Mouse (Mus musculus): Measurements from ENCODE around the gene Gm6899. TPM values are rescaled to one million over a fixed set of nuclear protein-coding genes. Genes with fewer than 3 reads are reported as not detected.

Gene Gm6899
- polyA plus RNA-seq, 1 experiment = not detected

DNA sequence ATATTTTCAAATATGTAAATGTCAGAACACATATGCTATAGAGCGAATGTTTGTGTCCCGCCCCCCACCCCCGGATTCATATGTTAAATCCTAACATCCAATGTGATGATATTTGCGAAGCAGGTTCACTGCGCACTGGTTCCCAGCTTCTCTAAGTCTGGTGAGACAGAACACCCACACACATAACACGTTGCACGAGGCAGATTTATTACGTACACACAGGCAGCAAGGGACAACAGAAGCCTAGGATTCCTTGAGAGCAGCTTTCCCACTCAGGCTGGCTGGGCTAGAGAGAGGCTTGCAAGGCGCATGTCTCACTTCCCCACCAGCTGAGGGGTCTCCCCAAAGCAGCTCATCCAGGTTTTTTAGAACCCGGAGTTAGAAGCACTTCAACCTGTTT, 15.8 kb downstream of the Gm6899 start:
- no peak for TF ChIP-seq POLR2A (IDR thresholded peaks at IDR 0.05; ENCODE audit: borderline replicate concordance, control insufficient read depth, low read depth, low read length)
- no peak for TF ChIP-seq CTCF (IDR thresholded peaks at IDR 0.05; ENCODE audit: control insufficient read depth, insufficient read depth, low read length)
- no peaks in the 10 kb centered on the region; the same call in 1 of the 2 replicates for H3K4me1 ChIP-seq (ENCODE audit: control insufficient read depth, insufficient read depth, low read length)
- 77% methylated on average over 10 of the region's 10 CpGs for WGBS
- H3K27ac ChIP-seq (ENCODE audit: control insufficient read depth, insufficient read depth, low read depth, low read length, poor library complexity) = no peak overlapping the region
- no peak overlapping the region for H3K4me3 ChIP-seq (replicated peaks; ENCODE audit: control insufficient read depth, low read depth, low read length)

- TF ChIP-seq POLR2A (IDR thresholded peaks at IDR 0.05; ENCODE audit: borderline replicate concordance, control insufficient read depth, low read depth, low read length) (no peak), CTCF (IDR thresholded peaks at IDR 0.05; ENCODE audit: control insufficient read depth, insufficient read depth, low read length) (no peak)
- H3K27ac ChIP-seq (ENCODE audit: control insufficient read depth, insufficient read depth, low read depth, low read length, poor library complexity) = no peak overlapping the region
- no peak overlapping the region for H3K4me3 ChIP-seq (replicated peaks; ENCODE audit: control insufficient read depth, low read depth, low read length)
- no peaks in the 10 kb centered on the region for H3K4me1 ChIP-seq (ENCODE audit: control insufficient read depth, insufficient read depth, low read length)
- WGBS = 66% methylated on average over 2 of the region's 2 CpGs
Measured at GRCm38 (mm10) chr11:26618475-26619223, 25.6 kb downstream of the Gm6899 start.

- WGBS = 61% methylated on average over 5 of the region's 5 CpGs
- no peak overlapping the region for H3K4me3 ChIP-seq (replicated peaks; ENCODE audit: control insufficient read depth, low read depth, low read length)
- TF ChIP-seq CTCF (IDR thresholded peaks at IDR 0.05; ENCODE audit: control insufficient read depth, insufficient read depth, low read length) (no peak), POLR2A (IDR thresholded peaks at IDR 0.05; ENCODE audit: borderline replicate concordance, control insufficient read depth, low read depth, low read length) (no peak)
Measured at GRCm38 (mm10) chr11:26622727-26623126, 29.7 kb downstream of the Gm6899 start.

GRCm38 (mm10) chr11:26636239-26636638, 43.2 kb downstream of the Gm6899 start:
- TF ChIP-seq CTCF (IDR thresholded peaks at IDR 0.05; ENCODE audit: control insufficient read depth, insufficient read depth, low read length) = no peak
- no peak for TF ChIP-seq POLR2A (IDR thresholded peaks at IDR 0.05; ENCODE audit: borderline replicate concordance, control insufficient read depth, low read depth, low read length)
- WGBS = 77% methylated on average over 1 of the region's 1 CpGs
- no peak overlapping the region for H3K4me3 ChIP-seq (replicated peaks; ENCODE audit: control insufficient read depth, low read depth, low read length)
- H3K4me1 ChIP-seq (ENCODE audit: control insufficient read depth, insufficient read depth, low read length) = no peaks in the 10 kb centered on the region
- no peak overlapping the region for H3K27ac ChIP-seq (ENCODE audit: control insufficient read depth, insufficient read depth, low read depth, low read length, poor library complexity)

More at GRCm38 (mm10) chr11:26622727-26623126, 29.7 kb downstream of the Gm6899 start:
- no peaks in the 10 kb centered on the region for H3K4me1 ChIP-seq (ENCODE audit: control insufficient read depth, insufficient read depth, low read length)
- no peak overlapping the region for H3K27ac ChIP-seq (ENCODE audit: control insufficient read depth, insufficient read depth, low read depth, low read length, poor library complexity)

- H3K27ac ChIP-seq (ENCODE audit: control insufficient read depth, insufficient read depth, low read depth, low read length, poor library complexity) = no peak overlapping the region
- under 1% methylated on average over 8 of the region's 8 CpGs for WGBS
- H3K4me3 ChIP-seq (replicated peaks; ENCODE audit: control insufficient read depth, low read depth, low read length) = no peak overlapping the region
Measured at GRCm38 (mm10) chr11:26640314-26640785, 47.3 kb downstream of the Gm6899 start.

DNA sequence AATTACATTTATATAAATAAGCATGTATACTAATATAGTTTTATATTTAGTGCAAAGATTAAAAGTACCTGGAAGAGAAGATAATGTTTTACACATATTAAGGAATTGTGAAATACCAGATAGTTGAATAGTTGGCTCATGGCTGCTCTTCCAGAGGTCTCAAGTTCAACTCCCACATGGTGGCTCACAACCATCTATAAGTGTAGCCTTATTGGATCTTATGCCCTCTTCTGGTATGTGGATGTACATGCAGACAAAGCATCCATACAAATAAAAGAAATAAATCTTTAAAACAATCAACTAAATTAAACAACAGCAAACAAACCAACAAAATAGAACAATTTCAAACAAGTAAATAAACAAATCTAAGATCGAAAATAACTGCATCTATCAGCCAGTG, 49.1 kb downstream of the Gm6899 start:
- 84% methylated on average over 1 of the region's 1 CpGs for WGBS
- no peak overlapping the region for H3K4me3 ChIP-seq (replicated peaks; ENCODE audit: control insufficient read depth, low read depth, low read length)
- no peak overlapping the region for H3K27ac ChIP-seq (ENCODE audit: control insufficient read depth, insufficient read depth, low read depth, low read length, poor library complexity)
- no peaks in the 10 kb centered on the region for H3K4me1 ChIP-seq (ENCODE audit: control insufficient read depth, insufficient read depth, low read length)
- TF ChIP-seq CTCF (IDR thresholded peaks at IDR 0.05; ENCODE audit: control insufficient read depth, insufficient read depth, low read length) (no peak), POLR2A (IDR thresholded peaks at IDR 0.05; ENCODE audit: borderline replicate concordance, control insufficient read depth, low read depth, low read length) (no peak)

More at GRCm38 (mm10) chr11:26640314-26640785, 47.3 kb downstream of the Gm6899 start:
- TF ChIP-seq CTCF (IDR thresholded peaks at IDR 0.05; ENCODE audit: control insufficient read depth, insufficient read depth, low read length) (no peak), POLR2A (IDR thresholded peaks at IDR 0.05; ENCODE audit: borderline replicate concordance, control insufficient read depth, low read depth, low read length) (no peak)
- no peaks in the 10 kb centered on the region for H3K4me1 ChIP-seq (ENCODE audit: control insufficient read depth, insufficient read depth, low read length)

Other genes starting within 250 kb of the Gm6899 start
- gene Fancl, start 207.1 kb upstream of the Gm6899 start, polyA plus RNA-seq (2011; ENCODE audit: insufficient read depth, insufficient read length, low replicate concordance, missing spikeins) = 19.0 and 24.9 TPM in 2 replicates
- 16.1 and 21.7 TPM in 2 replicates for gene Vrk2, start 758 bp downstream of the Gm6899 start, polyA plus RNA-seq (2011; ENCODE audit: insufficient read depth, insufficient read length, low replicate concordance, missing spikeins)

Data from bone marrow, adult 2 months (tissue).